ENCODE assay signal across 7 mouse cellular contexts in genomic region chr6:52239625-52240388, GRCm38 (mm10). TPM values are rescaled to one million over a fixed set of nuclear protein-coding genes. Genes with fewer than 3 reads are reported as not detected.
DNase-seq lines count a peak whose midpoint lies in the region; ATAC-seq and TF ChIP-seq lines count a peak whose summit lies in the region.

No protein-coding gene starts in this region.

- no peak for DNase-seq in lung, embryonic 14.5 days
- DNase-seq in lung, postnatal 10 days, result no peak
- no peak for DNase-seq in ovary, postnatal 36 days (ENCODE audit: low spot score)

- no peak for ATAC-seq in lung, embryonic 14.5 days (ENCODE audit: insufficient read depth)
- ATAC-seq in embryonic facial prominence, embryonic 12.5 days (ENCODE audit: insufficient number of reproducible peaks, insufficient read depth, low FRiP score, low TSS enrichment), result no peak
- ATAC-seq in hindbrain, embryonic 12.5 days (ENCODE audit: low FRiP score), result no peak
- no peak for ATAC-seq in limb, embryonic 15.5 days (ENCODE audit: insufficient number of reproducible peaks, low FRiP score, low TSS enrichment, low read depth)
- ATAC-seq in erythroid progenitor cell, adult 5-6 weeks (replicated peaks; ENCODE audit: low FRiP score, poor library complexity, severe bottlenecking), result no peak

- peak overlapping the region; percentile 45 for H3K4me2 ChIP-seq in lung, embryonic 14.5 days
- H3K4me2 ChIP-seq in embryonic facial prominence, embryonic 12.5 days (replicated peaks), result 0 out of 2 replicates have a peak overlapping the region, but pooled peaks have one; percentile 8
- H3K4me2 ChIP-seq in hindbrain, embryonic 12.5 days (replicated peaks), result peak overlapping the region; percentile 29; the same call in 1 of the 2 replicates
- peak overlapping the region; percentile 50 for H3K4me2 ChIP-seq in limb, embryonic 15.5 days

- no peak overlapping the region for H3K27ac ChIP-seq in lung, embryonic 14.5 days (ENCODE audit: low read depth)
- H3K27ac ChIP-seq in embryonic facial prominence, embryonic 12.5 days, result no peak overlapping the region
- H3K27ac ChIP-seq in hindbrain, embryonic 12.5 days, result no peak overlapping the region
- H3K27ac ChIP-seq in limb, embryonic 15.5 days, result peak overlapping the region; percentile 97

- H3K4me1 ChIP-seq in lung, embryonic 14.5 days (ENCODE audit: insufficient read depth), result no peaks in the 10 kb centered on the region
- H3K4me1 ChIP-seq in embryonic facial prominence, embryonic 12.5 days, result no peaks in the 10 kb centered on the region
- no peaks in the 10 kb centered on the region; the same call in 1 of the 2 replicates for H3K4me1 ChIP-seq in hindbrain, embryonic 12.5 days
- H3K4me1 ChIP-seq in limb, embryonic 15.5 days, result peaks cover 58% of the 10 kb centered on the region

- WGBS in lung, embryonic 14.5 days, result 2% methylated on average over 30 of the region's 30 CpGs
- WGBS in embryonic facial prominence, embryonic 12.5 days, result 1% methylated on average over 30 of the region's 30 CpGs
- WGBS in hindbrain, embryonic 12.5 days, result 3% methylated on average over 30 of the region's 30 CpGs
- 1% methylated on average over 30 of the region's 30 CpGs for WGBS in limb, embryonic 15.5 days

- TF ChIP-seq CTCF in lung, embryonic 14.5 days (IDR thresholded peaks at IDR 0.05; ENCODE audit: low read depth), result no peak

- peak overlapping the region; percentile 19 for H3K4me3 ChIP-seq in lung, embryonic 14.5 days (ENCODE audit: low read depth, low read length)
- H3K4me3 ChIP-seq in embryonic facial prominence, embryonic 12.5 days, result no peak overlapping the region
- H3K4me3 ChIP-seq in hindbrain, embryonic 12.5 days, result 0 out of 2 replicates have a peak overlapping the region, but pooled peaks have one; percentile 3
- H3K4me3 ChIP-seq in limb, embryonic 15.5 days, result peak overlapping the region; percentile 59

- H3K9ac ChIP-seq in lung, embryonic 14.5 days, result no peak overlapping the region
- no peak overlapping the region for H3K9ac ChIP-seq in embryonic facial prominence, embryonic 12.5 days
- no peak overlapping the region for H3K9ac ChIP-seq in hindbrain, embryonic 12.5 days
- peak overlapping the region; percentile 85 for H3K9ac ChIP-seq in limb, embryonic 15.5 days

- H3K27me3 ChIP-seq in lung, embryonic 14.5 days (ENCODE audit: insufficient read depth, low read length), result peaks cover 99% of the 10 kb centered on the region
- H3K27me3 ChIP-seq in embryonic facial prominence, embryonic 12.5 days, result peaks cover 94% of the 10 kb centered on the region
- H3K27me3 ChIP-seq in hindbrain, embryonic 12.5 days, result peaks cover 97% of the 10 kb centered on the region
- H3K27me3 ChIP-seq in limb, embryonic 15.5 days, result peaks cover 17% of the 10 kb centered on the region; the same call in 1 of the 2 replicates

- H3K9me3 ChIP-seq in lung, embryonic 14.5 days (ENCODE audit: low read depth, low read length), result no peaks in the 10 kb centered on the region
- no peaks in the 10 kb centered on the region for H3K9me3 ChIP-seq in embryonic facial prominence, embryonic 12.5 days
- H3K9me3 ChIP-seq in hindbrain, embryonic 12.5 days (replicated peaks), result no peaks in the 10 kb centered on the region
- H3K9me3 ChIP-seq in limb, embryonic 15.5 days, result no peaks in the 10 kb centered on the region

- H3K36me3 ChIP-seq in lung, embryonic 14.5 days (ENCODE audit: insufficient read depth), result no peaks in the 10 kb centered on the region
- no peaks in the 10 kb centered on the region for H3K36me3 ChIP-seq in embryonic facial prominence, embryonic 12.5 days
- no peaks in the 10 kb centered on the region for H3K36me3 ChIP-seq in hindbrain, embryonic 12.5 days
- no peaks in the 10 kb centered on the region for H3K36me3 ChIP-seq in limb, embryonic 15.5 days

RNA-seq across cellular contexts. Expression of gene Hoxa10, which starts 0.8 kb away (rescaled TPM):
- not detected in 2 replicates for polyA plus RNA-seq in lung, embryonic 14.5 days (2014; fragmentation: Nextera tagmentation; extraction: Ambion mirVana)
- polyA plus RNA-seq in embryonic facial prominence, embryonic 12.5 days (2016; fragmentation: Nextera tagmentation; extraction: Ambion mirVana), result 0.13 TPM in 1 of 2 replicates, not detected in the other
- polyA plus RNA-seq in hindbrain, embryonic 12.5 days (2016; fragmentation: Nextera tagmentation; extraction: Ambion mirVana), result not detected in 2 replicates
- polyA plus RNA-seq in limb, embryonic 15.5 days (2015; fragmentation: Nextera tagmentation; extraction: Ambion mirVana), result 86.8 and 108 TPM in 2 replicates
- not detected in 2 replicates for total RNA-seq in erythroid progenitor cell, adult 5-6 weeks (2015; ENCODE audit: low replicate concordance)
- 0.15 TPM in 1 of 2 replicates, not detected in the other for total RNA-seq in erythroid progenitor cell, adult 5-6 weeks (2017; ENCODE audit: low replicate concordance)

RNA-seq across cellular contexts. Expression of gene Hoxa11, which starts 5.8 kb away (rescaled TPM):
- polyA plus RNA-seq in lung, embryonic 14.5 days (2014; fragmentation: Nextera tagmentation; extraction: Ambion mirVana), result not detected in 2 replicates
- polyA plus RNA-seq in embryonic facial prominence, embryonic 12.5 days (2016; fragmentation: Nextera tagmentation; extraction: Ambion mirVana), result 0.08 TPM in 1 of 2 replicates, not detected in the other
- polyA plus RNA-seq in hindbrain, embryonic 12.5 days (2016; fragmentation: Nextera tagmentation; extraction: Ambion mirVana), result not detected in 2 replicates
- 23.3 and 33.4 TPM in 2 replicates for polyA plus RNA-seq in limb, embryonic 15.5 days (2015; fragmentation: Nextera tagmentation; extraction: Ambion mirVana)
- not detected in 2 replicates for total RNA-seq in erythroid progenitor cell, adult 5-6 weeks (2015; ENCODE audit: low replicate concordance)
- not detected in 2 replicates for total RNA-seq in erythroid progenitor cell, adult 5-6 weeks (2017; ENCODE audit: low replicate concordance)

RNA-seq across cellular contexts. Expression of gene Hoxa9, which starts 8.9 kb away (rescaled TPM):
- polyA plus RNA-seq in lung, embryonic 14.5 days (2014; fragmentation: Nextera tagmentation; extraction: Ambion mirVana), result 0.19 TPM in 1 of 2 replicates, not detected in the other
- polyA plus RNA-seq in embryonic facial prominence, embryonic 12.5 days (2016; fragmentation: Nextera tagmentation; extraction: Ambion mirVana), result not detected in 2 replicates
- polyA plus RNA-seq in hindbrain, embryonic 12.5 days (2016; fragmentation: Nextera tagmentation; extraction: Ambion mirVana), result 0.12 TPM in 1 of 2 replicates, not detected in the other
- 30.8 and 34.0 TPM in 2 replicates for polyA plus RNA-seq in limb, embryonic 15.5 days (2015; fragmentation: Nextera tagmentation; extraction: Ambion mirVana)
- 0.36 and 0.84 TPM in 2 replicates for total RNA-seq in erythroid progenitor cell, adult 5-6 weeks (2015; ENCODE audit: low replicate concordance)
- 4.5 TPM in 1 of 2 replicates, not detected in the other for total RNA-seq in erythroid progenitor cell, adult 5-6 weeks (2017; ENCODE audit: low replicate concordance)

RNA-seq across cellular contexts. Expression of gene Hoxa7, which starts 18.2 kb away (rescaled TPM):
- polyA plus RNA-seq in lung, embryonic 14.5 days (2014; fragmentation: Nextera tagmentation; extraction: Ambion mirVana), result 5.8 and 7.4 TPM in 2 replicates
- 0.20 TPM in 1 of 2 replicates, not detected in the other for polyA plus RNA-seq in embryonic facial prominence, embryonic 12.5 days (2016; fragmentation: Nextera tagmentation; extraction: Ambion mirVana)
- 0.79 and 1.0 TPM in 2 replicates for polyA plus RNA-seq in hindbrain, embryonic 12.5 days (2016; fragmentation: Nextera tagmentation; extraction: Ambion mirVana)
- 12.0 and 12.9 TPM in 2 replicates for polyA plus RNA-seq in limb, embryonic 15.5 days (2015; fragmentation: Nextera tagmentation; extraction: Ambion mirVana)
- 1.1 and 8.4 TPM in 2 replicates for total RNA-seq in erythroid progenitor cell, adult 5-6 weeks (2015; ENCODE audit: low replicate concordance)
- 1.3 and 3.8 TPM in 2 replicates for total RNA-seq in erythroid progenitor cell, adult 5-6 weeks (2017; ENCODE audit: low replicate concordance)

RNA-seq across cellular contexts. Expression of gene Hoxa13, which starts 20.9 kb away (rescaled TPM):
- not detected in 2 replicates for polyA plus RNA-seq in lung, embryonic 14.5 days (2014; fragmentation: Nextera tagmentation; extraction: Ambion mirVana)
- not detected in 2 replicates for polyA plus RNA-seq in embryonic facial prominence, embryonic 12.5 days (2016; fragmentation: Nextera tagmentation; extraction: Ambion mirVana)
- polyA plus RNA-seq in hindbrain, embryonic 12.5 days (2016; fragmentation: Nextera tagmentation; extraction: Ambion mirVana), result not detected in 2 replicates
- 11.0 and 17.4 TPM in 2 replicates for polyA plus RNA-seq in limb, embryonic 15.5 days (2015; fragmentation: Nextera tagmentation; extraction: Ambion mirVana)
- total RNA-seq in erythroid progenitor cell, adult 5-6 weeks (2015; ENCODE audit: low replicate concordance), result not detected in 2 replicates
- total RNA-seq in erythroid progenitor cell, adult 5-6 weeks (2017; ENCODE audit: low replicate concordance), result not detected in 2 replicates

Comparison
In these comparisons a context has a peak if more than half of its experiments do, and no peak if none do; other contexts are left out.
1. RNA of gene Hoxa10, which starts 0.8 kb away (polyA plus RNA-seq): 86.8 to 108 TPM in limb, embryonic 15.5 days; 0.13 TPM in embryonic facial prominence, embryonic 12.5 days, not detected in lung, embryonic 14.5 days and not detected in hindbrain, embryonic 12.5 days; every median in the first group is over 10 times any median in the second.
2. RNA of gene Hoxa11, which starts 5.8 kb away (polyA plus RNA-seq): 23.3 to 33.4 TPM in limb, embryonic 15.5 days; 0.08 TPM in embryonic facial prominence, embryonic 12.5 days, not detected in lung, embryonic 14.5 days and not detected in hindbrain, embryonic 12.5 days; every median in the first group is over 10 times any median in the second.
3. RNA of gene Hoxa9, which starts 8.9 kb away (polyA plus RNA-seq): 30.8 to 34.0 TPM in limb, embryonic 15.5 days; 0.12 TPM in hindbrain, embryonic 12.5 days, 0.19 TPM in lung, embryonic 14.5 days and not detected in embryonic facial prominence, embryonic 12.5 days; every median in the first group is over 10 times any median in the second.
4. Peak in every context shown above with its lines, with median percentiles within 50 percentile points of each other: H3K4me2 ChIP-seq.